Mouse (Mus musculus): Measurements from ENCODE around the gene Frk. TPM values are rescaled to one million over a fixed set of nuclear protein-coding genes. Genes with fewer than 3 reads are reported as not detected.

Gene Frk
- polyA plus RNA-seq, 1 experiment from 2014 or later = 18.0 TPM

- Histone ChIP-seq H3K9ac (ENCODE audit: low read depth, low read length) (no peak overlapping the region), H3K36me3 (ENCODE audit: control insufficient read depth, insufficient read depth) (no peaks in the 10 kb centered on the region), H3K9me3 (ENCODE audit: control insufficient read depth) (no peaks in the 10 kb centered on the region), H3K4me3 (ENCODE audit: low read depth, low read length) (no peak overlapping the region), H3K4me1 (replicated peaks; ENCODE audit: control insufficient read depth, insufficient read depth, low read length) (0 out of 2 replicates have a peak, but pooled peaks cover 3% of the 10 kb centered on the region), H3K4me2 (replicated peaks; ENCODE audit: low read depth) (no peak overlapping the region), H3K27me3 (replicated peaks; ENCODE audit: control insufficient read depth, insufficient read depth, low read length) (no peaks in the 10 kb centered on the region), H3K27ac (ENCODE audit: low read depth, low read length) (no peak overlapping the region)
- WGBS = 55% methylated on average over 4 of the region's 4 CpGs
- TF ChIP-seq CTCF (IDR thresholded peaks at IDR 0.05; ENCODE audit: low read depth) = no peak
- no peak for ATAC-seq
Observed at GRCm38 (mm10) chr10:34479942-34480455, 3.2 kb upstream of the Frk start.

GRCm38 (mm10) chr10:34484014-34484411, 814 bp downstream of the Frk start:
- H3K4me3 ChIP-seq (ENCODE audit: low read depth, low read length) = peak overlapping the region; percentile 59
- no peaks in the 10 kb centered on the region for H3K27me3 ChIP-seq (replicated peaks; ENCODE audit: control insufficient read depth, insufficient read depth, low read length)
- no peaks in the 10 kb centered on the region for H3K36me3 ChIP-seq (ENCODE audit: control insufficient read depth, insufficient read depth)
- H3K27ac ChIP-seq (ENCODE audit: low read depth, low read length) = peak overlapping the region; percentile 89
- H3K9ac ChIP-seq (ENCODE audit: low read depth, low read length) = peak overlapping the region; percentile 73
- no peak for TF ChIP-seq CTCF (IDR thresholded peaks at IDR 0.05; ENCODE audit: low read depth)
- 0 out of 2 replicates have a peak, but pooled peaks cover 3% of the 10 kb centered on the region for H3K4me1 ChIP-seq (replicated peaks; ENCODE audit: control insufficient read depth, insufficient read depth, low read length)
- peak overlapping the region; percentile 77 for H3K4me2 ChIP-seq (replicated peaks; ENCODE audit: low read depth)
- 11% methylated on average over 14 of the region's 14 CpGs for WGBS
- H3K9me3 ChIP-seq (ENCODE audit: control insufficient read depth) = no peaks in the 10 kb centered on the region
- peak; percentile 20; the same call in 1 of the 2 replicates for ATAC-seq

- H3K4me3 ChIP-seq (ENCODE audit: low read depth, low read length) = peak overlapping the region; percentile 59
- 0 out of 2 replicates have a peak, but pooled peaks cover 3% of the 10 kb centered on the region for H3K4me1 ChIP-seq (replicated peaks; ENCODE audit: control insufficient read depth, insufficient read depth, low read length)
- H3K36me3 ChIP-seq (ENCODE audit: control insufficient read depth, insufficient read depth) = no peaks in the 10 kb centered on the region
- H3K4me2 ChIP-seq (replicated peaks; ENCODE audit: low read depth) = peak overlapping the region; percentile 77
- WGBS = 25% methylated on average over 4 of the region's 4 CpGs
- peak; percentile 67 for TF ChIP-seq CTCF (IDR thresholded peaks at IDR 0.05; ENCODE audit: low read depth)
- no peaks in the 10 kb centered on the region for H3K9me3 ChIP-seq (ENCODE audit: control insufficient read depth)
- H3K27ac ChIP-seq (ENCODE audit: low read depth, low read length) = no peak overlapping the region
- ATAC-seq = peak; percentile 39; the same call in 1 of the 2 replicates
- H3K27me3 ChIP-seq (replicated peaks; ENCODE audit: control insufficient read depth, insufficient read depth, low read length) = no peaks in the 10 kb centered on the region
- H3K9ac ChIP-seq (ENCODE audit: low read depth, low read length) = no peak overlapping the region
Observed at GRCm38 (mm10) chr10:34485079-34485478, 1.9 kb downstream of the Frk start.

- Histone ChIP-seq H3K36me3 (ENCODE audit: control insufficient read depth, insufficient read depth) (no peaks in the 10 kb centered on the region), H3K4me2 (replicated peaks; ENCODE audit: low read depth) (no peak overlapping the region), H3K9ac (ENCODE audit: low read depth, low read length) (no peak overlapping the region), H3K9me3 (ENCODE audit: control insufficient read depth) (no peaks in the 10 kb centered on the region), H3K4me1 (replicated peaks; ENCODE audit: control insufficient read depth, insufficient read depth, low read length) (0 out of 2 replicates have a peak, but pooled peaks cover 5% of the 10 kb centered on the region), H3K27me3 (replicated peaks; ENCODE audit: control insufficient read depth, insufficient read depth, low read length) (no peaks in the 10 kb centered on the region), H3K4me3 (ENCODE audit: low read depth, low read length) (no peak overlapping the region), H3K27ac (ENCODE audit: low read depth, low read length) (no peak overlapping the region)
- WGBS = 41% methylated on average over 2 of the region's 2 CpGs
- ATAC-seq = peak; percentile 66; the same call in 1 of the 2 replicates
- no peak for TF ChIP-seq CTCF (IDR thresholded peaks at IDR 0.05; ENCODE audit: low read depth)
Observed at GRCm38 (mm10) chr10:34507807-34508206, 24.6 kb downstream of the Frk start.

- H3K9ac ChIP-seq (ENCODE audit: low read depth, low read length) = no peak overlapping the region
- no peak overlapping the region for H3K4me3 ChIP-seq (ENCODE audit: low read depth, low read length)
- H3K36me3 ChIP-seq (ENCODE audit: control insufficient read depth, insufficient read depth) = no peaks in the 10 kb centered on the region
- no peaks in the 10 kb centered on the region for H3K9me3 ChIP-seq (ENCODE audit: control insufficient read depth)
- H3K27me3 ChIP-seq (replicated peaks; ENCODE audit: control insufficient read depth, insufficient read depth, low read length) = no peaks in the 10 kb centered on the region
- no peak overlapping the region for H3K4me2 ChIP-seq (replicated peaks; ENCODE audit: low read depth)
- TF ChIP-seq CTCF (IDR thresholded peaks at IDR 0.05; ENCODE audit: low read depth) = no peak
- 37% methylated on average over 1 of the region's 1 CpGs for WGBS
- H3K27ac ChIP-seq (ENCODE audit: low read depth, low read length) = no peak overlapping the region
- peak; percentile 88 for ATAC-seq
- H3K4me1 ChIP-seq (replicated peaks; ENCODE audit: control insufficient read depth, insufficient read depth, low read length) = 0 out of 2 replicates have a peak, but pooled peaks cover 8% of the 10 kb centered on the region
Observed at GRCm38 (mm10) chr10:34508593-34508992, 25.4 kb downstream of the Frk start.

- Histone ChIP-seq H3K36me3 (ENCODE audit: control insufficient read depth, insufficient read depth) (no peaks in the 10 kb centered on the region), H3K4me3 (ENCODE audit: low read depth, low read length) (no peak overlapping the region), H3K27ac (ENCODE audit: low read depth, low read length) (no peak overlapping the region), H3K9me3 (ENCODE audit: control insufficient read depth) (no peaks in the 10 kb centered on the region), H3K27me3 (replicated peaks; ENCODE audit: control insufficient read depth, insufficient read depth, low read length) (no peaks in the 10 kb centered on the region), H3K4me1 (replicated peaks; ENCODE audit: control insufficient read depth, insufficient read depth, low read length) (peaks cover 10% of the 10 kb centered on the region; the same call in 1 of the 2 replicates), H3K4me2 (replicated peaks; ENCODE audit: low read depth) (no peak overlapping the region), H3K9ac (ENCODE audit: low read depth, low read length) (no peak overlapping the region)
- TF ChIP-seq CTCF (IDR thresholded peaks at IDR 0.05; ENCODE audit: low read depth) = no peak
- ATAC-seq = no peak
- 55% methylated on average over 2 of the region's 2 CpGs for WGBS
Observed at GRCm38 (mm10) chr10:34509256-34509655, 26.1 kb downstream of the Frk start.

Measured in intestine, postnatal 0 days (tissue).